Comparison of ENCODE assay signal across 11 mouse cellular contexts in the genomic region with DNA sequence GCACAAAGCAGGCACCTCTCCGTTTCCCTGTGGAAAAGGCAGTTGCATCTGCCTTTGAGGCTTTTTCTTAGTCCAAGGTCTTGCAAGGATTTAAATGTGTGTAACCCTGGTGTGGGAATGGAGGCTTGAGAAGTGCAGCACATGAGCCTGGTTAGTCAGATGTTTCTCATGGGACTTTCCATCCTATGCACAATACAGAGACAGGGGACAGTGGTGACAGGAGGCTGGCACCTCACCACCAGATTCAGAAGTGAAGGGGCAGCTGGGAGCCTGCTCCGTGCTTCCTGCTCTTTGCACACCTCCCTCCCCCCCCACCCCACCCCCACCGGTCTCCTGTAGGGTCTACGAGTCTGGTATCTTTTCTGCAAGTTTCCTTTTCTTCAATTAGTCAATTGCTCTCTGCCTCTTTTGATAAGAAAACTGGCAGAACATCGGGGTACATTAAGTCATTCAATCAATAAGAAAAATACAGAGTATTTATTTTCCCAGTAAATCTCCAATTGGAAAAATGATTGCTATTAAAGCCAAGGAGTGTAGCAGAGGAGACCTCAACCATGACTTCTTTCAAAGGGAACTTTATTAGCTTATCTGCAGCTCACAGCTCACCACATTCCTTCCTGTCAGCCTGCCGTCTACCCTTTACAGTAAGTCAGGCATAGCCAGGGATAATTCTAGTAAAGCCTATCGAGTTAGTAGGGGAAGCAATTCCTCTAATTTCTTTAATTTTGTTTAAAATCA.
DNase-seq lines count a peak whose midpoint lies in the region; ATAC-seq lines count a peak whose summit lies in the region.
"Had no signal": no experiment of that assay in that cellular context is flagged by ENCODE, and none has a peak within 500 bp of the region (broad histone marks: within the 10 kb centered on the region; RNA-seq: fewer than 3 reads in every experiment).

No protein-coding gene starts in this region.

- no peaks in the 10 kb centered on the region for H3K4me1 ChIP-seq in intestine, embryonic 15.5 days (replicated peaks)

- peak; percentile 38 for DNase-seq in thymus, postnatal 14 days
- DNase-seq in thymus, adult 18-20 months: no peak
- peak; percentile 42 to 49 for DNase-seq in heart, postnatal 36 days
- DNase-seq in natural killer cell, adult 2 months (ENCODE audit: low spot score in 2 of 2): peak; percentile 66 to 75
- DNase-seq in cerebellum, adult 18-20 months: no peak
- no peak for DNase-seq in layer of hippocampus, adult 8-10 months (ENCODE audit: low spot score in 2 of 2)
- DNase-seq: gastrocnemius, postnatal 25 days had no signal

- H3K4me2 ChIP-seq in intestine, embryonic 15.5 days (replicated peaks): no peak overlapping the region
- H3K4me2 ChIP-seq: embryonic facial prominence, embryonic 15.5 days; limb, embryonic 13.5 days had no signal

- H3K9ac ChIP-seq in intestine, embryonic 15.5 days: no peak overlapping the region
- H3K9ac ChIP-seq: embryonic facial prominence, embryonic 15.5 days; limb, embryonic 13.5 days had no signal

- no peaks in the 10 kb centered on the region for H3K9me3 ChIP-seq in intestine, embryonic 15.5 days
- H3K9me3 ChIP-seq: embryonic facial prominence, embryonic 15.5 days; limb, embryonic 13.5 days had no signal

- H3K27ac ChIP-seq in intestine, embryonic 15.5 days: no peak overlapping the region
- H3K27ac ChIP-seq: embryonic facial prominence, embryonic 15.5 days; limb, embryonic 13.5 days had no signal

- intact Hi-C loops in heart, postnatal 36 days (cut with DNase I): loop anchor here (2.0 kb wide), 1 partner anchor 67 kb away; the partner anchor contains the start of gene Dph5

- WGBS in intestine, embryonic 15.5 days: 46% methylated on average over 7 of the region's 7 CpGs

- ATAC-seq in granulocyte monocyte progenitor cell, adult 5-6 weeks (replicated peaks; ENCODE audit: poor library complexity, severe bottlenecking): 0 out of 2 replicates have a peak, but pooled peaks have one; percentile 8
- no peak for ATAC-seq in intestine, embryonic 15.5 days

- no peaks in the 10 kb centered on the region for H3K27me3 ChIP-seq in intestine, embryonic 15.5 days (replicated peaks)
- H3K27me3 ChIP-seq: embryonic facial prominence, embryonic 15.5 days; limb, embryonic 13.5 days had no signal

- no peak overlapping the region for H3K4me3 ChIP-seq in intestine, embryonic 15.5 days (replicated peaks)
- H3K4me3 ChIP-seq: embryonic facial prominence, embryonic 15.5 days; limb, embryonic 13.5 days had no signal

- no peaks in the 10 kb centered on the region for H3K36me3 ChIP-seq in intestine, embryonic 15.5 days
- H3K36me3 ChIP-seq: embryonic facial prominence, embryonic 15.5 days; limb, embryonic 13.5 days had no signal

Comparison
In these comparisons a context has a peak if more than half of its experiments do, and no peak if none do; other contexts are left out.
1. DNase-seq: peak in thymus, postnatal 14 days (single experiment), heart, postnatal 36 days (2 of 2) and natural killer cell, adult 2 months (2 of 2); none in thymus, adult 18-20 months (0 of 2), cerebellum, adult 18-20 months (0 of 2) and layer of hippocampus, adult 8-10 months (0 of 2).